8 mouse cellular contexts compared by ENCODE assay signal in the genomic region with DNA sequence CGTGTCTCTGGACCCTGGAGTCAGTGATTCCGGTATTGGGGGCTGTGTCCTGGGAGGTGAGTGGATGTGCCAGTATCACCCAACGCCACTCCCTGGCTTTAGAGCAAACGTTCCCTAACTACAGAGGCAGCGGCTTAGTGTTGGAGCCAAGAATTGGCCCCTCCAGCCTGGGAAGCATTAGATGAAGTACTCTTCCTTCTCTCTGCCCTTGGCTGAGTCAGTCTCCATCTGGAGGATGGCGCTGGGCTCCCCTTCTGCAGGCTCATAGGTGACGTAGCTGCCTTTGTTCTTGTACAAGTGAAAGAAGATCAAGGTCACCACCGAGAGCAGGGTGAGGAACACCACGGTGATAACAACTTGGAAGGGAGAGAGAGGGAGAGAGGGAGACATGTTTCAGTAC. TPM values are rescaled to one million over a fixed set of nuclear protein-coding genes. Genes with fewer than 3 reads are reported as not detected.
DNase-seq lines count a peak whose midpoint lies in the region; ATAC-seq and TF ChIP-seq lines count a peak whose summit lies in the region.
"Not testable (repeated sequence)": the region's sequence is repeated elsewhere in the genome, so short reads cannot be mapped to it uniquely, and the experiment has no call there.
"Had no signal": no experiment of that assay in that cellular context is flagged by ENCODE, and none has a peak within 500 bp of the region (broad histone marks: within the 10 kb centered on the region; RNA-seq: fewer than 3 reads in every experiment).

No protein-coding gene starts in this region.

- H3K36me3 ChIP-seq in heart, embryonic 13.5 days, result peaks cover 41% of the 10 kb centered on the region
- H3K36me3 ChIP-seq in kidney, adult 2 months (ENCODE audit: control insufficient read depth, insufficient read depth, low read length), result not testable (repeated sequence)
- peaks cover 51% of the 10 kb centered on the region for H3K36me3 ChIP-seq in liver, embryonic 13.5 days
- peaks cover 51% of the 10 kb centered on the region for H3K36me3 ChIP-seq in small intestine, adult 2 months (ENCODE audit: control insufficient read depth, insufficient read depth, low read length)

- TF ChIP-seq POLR2A in kidney, adult 2 months (IDR thresholded peaks at IDR 0.05; ENCODE audit: low read depth, low read length); small intestine, adult 2 months (IDR thresholded peaks at IDR 0.05; ENCODE audit: low read depth, low read length): not testable (repeated sequence)

- peak; percentile 15; the same call in 1 of the 2 replicates for ATAC-seq in common myeloid progenitor, adult 5-6 weeks (replicated peaks; ENCODE audit: low read depth, poor library complexity, severe bottlenecking)
- ATAC-seq in heart, embryonic 13.5 days (ENCODE audit: extremely low read depth, insufficient number of reproducible peaks, low FRiP score, low TSS enrichment); liver, embryonic 13.5 days (ENCODE audit: low read depth): not testable (repeated sequence)

- not testable (repeated sequence) for H3K4me1 ChIP-seq in heart, embryonic 13.5 days; kidney, adult 2 months (ENCODE audit: control insufficient read depth, insufficient read depth, low read length); small intestine, adult 2 months (ENCODE audit: control insufficient read depth, insufficient read depth, insufficient read length, low read length)
- H3K4me1 ChIP-seq in liver, embryonic 13.5 days (replicated peaks), result peaks cover 35% of the 10 kb centered on the region

- peak overlapping the region; percentile 22; the same call in 1 of the 2 replicates for H3K27ac ChIP-seq in heart, embryonic 13.5 days (replicated peaks)
- peak overlapping the region; percentile 53 for H3K27ac ChIP-seq in kidney, adult 2 months (ENCODE audit: insufficient read depth, low read depth, low read length)
- H3K27ac ChIP-seq in liver, embryonic 13.5 days, result peak overlapping the region; percentile 39; the same call in 1 of the 2 replicates
- H3K27ac ChIP-seq in small intestine, adult 2 months (ENCODE audit: insufficient read depth, low read depth, low read length), result peak overlapping the region; percentile 35; the same call in 1 of the 2 replicates

- 57% methylated on average over 9 of the region's 9 CpGs for WGBS in heart, embryonic 13.5 days
- WGBS in kidney, adult 2 months, result 58% methylated on average over 9 of the region's 9 CpGs
- WGBS in liver, embryonic 13.5 days (ENCODE audit: insufficient replicate concordance), result 70% methylated on average over 9 of the region's 9 CpGs
- WGBS in small intestine, adult 2 months, result 61% methylated on average over 9 of the region's 9 CpGs

- not testable (repeated sequence) for TF ChIP-seq CTCF in kidney, adult 2 months (conservative IDR thresholded peaks at IDR 0.05; ENCODE audit: insufficient read depth, insufficient read length, low read depth, low read length); small intestine, adult 2 months (IDR thresholded peaks at IDR 0.05; ENCODE audit: extremely low read depth, insufficient read length, insufficient replicate concordance, low read depth, low read length)

- peak; percentile 75 for DNase-seq in adrenal gland, adult 8-10 months
- DNase-seq in kidney, adult 2 months; liver, embryonic 13.5 days: not testable (repeated sequence)
- DNase-seq in lung, postnatal 25 days (ENCODE audit: low spot score), result peak; percentile 29

- not testable (repeated sequence) for H3K4me2 ChIP-seq in heart, embryonic 13.5 days; liver, embryonic 13.5 days

- H3K9me3 ChIP-seq in heart, embryonic 13.5 days; liver, embryonic 13.5 days (replicated peaks): not testable (repeated sequence)

- H3K27me3 ChIP-seq in heart, embryonic 13.5 days (replicated peaks); kidney, adult 2 months (replicated peaks; ENCODE audit: control insufficient read depth, insufficient read depth, low read length); liver, embryonic 13.5 days; small intestine, adult 2 months (ENCODE audit: control insufficient read depth, insufficient read depth, low read length): not testable (repeated sequence)

- not testable (repeated sequence) for H3K9ac ChIP-seq in heart, embryonic 13.5 days; liver, embryonic 13.5 days

- H3K4me3 ChIP-seq in heart, embryonic 13.5 days; kidney, adult 2 months (ENCODE audit: insufficient read depth, low read depth, low read length); liver, embryonic 13.5 days (replicated peaks); small intestine, adult 2 months (ENCODE audit: low read depth, low read length): not testable (repeated sequence)

RNA-seq across cellular contexts. Expression of gene Dazap2, which starts 6.5 kb away (rescaled TPM):
- total RNA-seq in adrenal gland, adult 8-10 months (2022), result 100 to 1,000 TPM; 235 to 259 (median 252) TPM
- 155 and 179 TPM in 2 replicates for total RNA-seq in common myeloid progenitor, adult 5-6 weeks (2017)
- 202 and 203 TPM in 2 replicates for polyA plus RNA-seq in heart, embryonic 13.5 days (2015; fragmentation: Nextera tagmentation; extraction: Ambion mirVana)
- 578 and 812 TPM in 2 replicates for polyA plus RNA-seq in kidney, adult 2 months (2012; rRNA removed)
- polyA plus RNA-seq in liver, embryonic 13.5 days (2015; fragmentation: Nextera tagmentation; extraction: Ambion mirVana), result 141 and 173 TPM in 2 replicates
- 597 and 1,087 TPM in 2 replicates for polyA plus RNA-seq in small intestine, adult 2 months (2012; rRNA removed)

RNA-seq across cellular contexts. Expression of gene Smagp, which starts 15.1 kb away (rescaled TPM):
- 10 to 100 TPM; 42.7 to 64.0 (median 55.6) TPM for total RNA-seq in adrenal gland, adult 8-10 months (2022)
- 5.1 TPM in 1 of 2 replicates, not detected in the other for total RNA-seq in common myeloid progenitor, adult 5-6 weeks (2017)
- 15.3 and 16.0 TPM in 2 replicates for polyA plus RNA-seq in heart, embryonic 13.5 days (2015; fragmentation: Nextera tagmentation; extraction: Ambion mirVana)
- 160 and 163 TPM in 2 replicates for polyA plus RNA-seq in kidney, adult 2 months (2012; rRNA removed)
- 7.7 and 7.9 TPM in 2 replicates for polyA plus RNA-seq in liver, embryonic 13.5 days (2015; fragmentation: Nextera tagmentation; extraction: Ambion mirVana)
- polyA plus RNA-seq in small intestine, adult 2 months (2012; rRNA removed), result 154 and 384 TPM in 2 replicates
- polyA plus RNA-seq: activated CD4-positive, CD25-positive, alpha-beta regulatory T cell, adult 4 months had no signal

RNA-seq across cellular contexts. Expression of gene Pou6f1, which starts 21.9 kb away (rescaled TPM):
- total RNA-seq in adrenal gland, adult 8-10 months (2022), result 10 to 100 TPM; 17.1 to 33.5 (median 23.8) TPM
- total RNA-seq in common myeloid progenitor, adult 5-6 weeks (2017), result 0.19 and 1.4 TPM in 2 replicates
- 4.4 and 5.6 TPM in 2 replicates for polyA plus RNA-seq in heart, embryonic 13.5 days (2015; fragmentation: Nextera tagmentation; extraction: Ambion mirVana)
- 28.5 and 30.4 TPM in 2 replicates for polyA plus RNA-seq in kidney, adult 2 months (2012; rRNA removed)
- 0.10 and 0.23 TPM in 2 replicates for polyA plus RNA-seq in liver, embryonic 13.5 days (2015; fragmentation: Nextera tagmentation; extraction: Ambion mirVana)
- polyA plus RNA-seq in small intestine, adult 2 months (2012; rRNA removed), result 7.2 and 12.0 TPM in 2 replicates

RNA-seq across cellular contexts. Expression of gene Bin2, which starts 47.7 kb away (rescaled TPM):
- 1 to 10 TPM; 2.5 to 7.0 (median 3.8) TPM for total RNA-seq in adrenal gland, adult 8-10 months (2022)
- total RNA-seq in common myeloid progenitor, adult 5-6 weeks (2017), result 134 and 142 TPM in 2 replicates
- polyA plus RNA-seq in heart, embryonic 13.5 days (2015; fragmentation: Nextera tagmentation; extraction: Ambion mirVana), result 2.9 and 3.2 TPM in 2 replicates
- polyA plus RNA-seq in kidney, adult 2 months (2012; rRNA removed), result 1.7 and 4.7 TPM in 2 replicates
- polyA plus RNA-seq in liver, embryonic 13.5 days (2015; fragmentation: Nextera tagmentation; extraction: Ambion mirVana), result 19.7 and 25.7 TPM in 2 replicates
- 6.6 and 13.0 TPM in 2 replicates for polyA plus RNA-seq in small intestine, adult 2 months (2012; rRNA removed)
